Mouse (Mus musculus) spleen, embryonic (tissue): ENCODE data around the gene Ssh2.

Experiments used
- CTCF ChIA-PET: fragments of 350-600 bp; sonication (Branson Sonifier 250); formaldehyde crosslinking; loops from one replicate; lab custom pipeline; 2022; lab: Charles Lee

Gene Ssh2

DNA sequence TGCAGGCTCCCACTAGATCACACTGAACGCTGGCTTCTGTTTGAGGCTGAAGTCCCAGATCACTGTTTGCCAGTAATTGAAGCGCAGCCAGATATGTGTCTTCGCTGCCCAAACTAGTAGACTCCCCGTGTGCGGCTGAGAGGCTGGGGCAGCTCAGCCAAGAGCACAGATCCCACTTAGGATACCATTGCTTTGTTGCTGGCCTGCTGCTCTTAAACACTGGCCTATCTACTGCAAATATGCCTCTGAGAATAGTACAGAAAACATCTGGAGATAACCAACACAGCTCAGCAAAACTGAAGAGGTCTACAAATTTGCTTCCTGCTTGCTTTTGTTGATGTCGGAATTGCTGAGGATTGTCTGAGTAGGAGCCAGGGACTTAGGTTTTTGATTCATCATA is 240.8 kb downstream of the Ssh2 start:
- CTCF ChIA-PET = interaction anchor here (1.1 kb wide), 1 partner anchor 71 kb away, joined by 4 read pairs; no protein-coding TSS in a partner anchor

GRCm38 (mm10) chr11:77461856-77462255 is 245.8 kb downstream of the Ssh2 start:
- CTCF ChIA-PET = interaction anchor here (0.7 kb wide), 1 partner anchor 213 kb away, joined by 3 read pairs; no protein-coding TSS in a partner anchor

GRCm38 (mm10) chr11:77462283-77463100 is 246.4 kb downstream of the Ssh2 start, which contains the start of gene Coro6:
Coro6 (plus strand) TSS chr11:77462411.
- CTCF ChIA-PET = interaction anchor here (0.7 kb wide), 1 partner anchor 213 kb away, joined by 3 read pairs; no protein-coding TSS in a partner anchor

DNA sequence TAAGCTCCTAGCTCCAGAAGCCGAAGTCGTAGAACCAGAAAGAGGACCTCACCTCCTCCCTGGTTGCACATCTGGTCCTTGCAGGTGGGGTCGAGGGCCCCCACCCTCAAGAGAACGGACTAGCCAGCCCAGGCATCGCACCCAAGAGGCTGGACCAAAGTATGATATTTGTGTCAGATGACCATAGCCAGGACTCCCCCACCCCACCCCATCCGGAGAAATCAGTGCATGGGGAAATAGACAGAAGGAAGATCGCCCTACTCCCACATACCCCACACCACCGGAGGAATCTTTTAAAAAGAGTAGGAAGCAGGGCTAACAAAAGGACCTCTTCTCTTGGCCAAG is 247.0 kb downstream of the Ssh2 start:
- CTCF ChIA-PET = no interaction called here

GRCm38 (mm10) chr11:77463786-77464185 is 247.7 kb downstream of the Ssh2 start:
- CTCF ChIA-PET = no interaction called here

DNA sequence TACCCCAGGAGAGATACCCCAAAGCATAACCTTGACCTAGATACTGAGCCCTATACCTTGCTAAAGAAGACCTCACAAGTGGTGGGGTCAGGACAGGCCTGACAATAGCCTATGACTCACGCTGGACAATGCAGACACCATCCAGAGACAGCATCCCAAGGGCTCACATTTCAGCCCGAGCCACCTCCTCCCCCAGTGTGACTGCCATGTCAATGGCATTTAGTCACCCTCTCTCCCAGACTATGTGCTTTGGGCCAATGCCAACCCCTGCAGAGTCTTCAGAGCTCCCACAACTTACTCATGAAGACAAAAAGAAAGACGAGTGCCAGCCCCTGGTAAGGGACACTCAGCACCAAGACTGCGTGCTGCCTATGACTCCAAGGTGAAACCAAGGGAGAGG is 248.6 kb downstream of the Ssh2 start:
- CTCF ChIA-PET = no interaction called here

- CTCF ChIA-PET = no interaction called here
These were observed 249.0 kb downstream of the Ssh2 start for GRCm38 (mm10) chr11:77465111-77465510.

DNA sequence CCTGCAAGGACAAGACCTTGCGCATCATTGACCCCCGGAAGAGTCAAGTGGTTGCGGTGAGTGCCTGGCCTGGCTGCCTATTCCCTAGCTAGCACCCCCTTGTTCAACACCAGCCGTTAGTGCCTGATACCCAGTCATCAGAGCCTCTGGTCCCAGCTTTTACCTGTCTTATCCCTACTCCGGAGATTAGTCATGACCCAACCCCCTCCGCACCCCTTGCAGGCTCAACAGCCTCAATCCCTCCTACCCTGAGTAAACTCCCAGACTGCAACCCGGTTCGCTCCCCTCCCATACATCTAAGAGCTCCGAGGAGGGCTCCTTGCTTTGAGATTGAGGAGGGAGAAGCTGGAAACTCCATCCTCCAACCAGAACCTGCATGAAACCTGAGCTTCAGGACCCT is 250.5 kb downstream of the Ssh2 start:
- CTCF ChIA-PET = interaction anchor here (0.7 kb wide), 1 partner anchor 72 kb away, joined by 3 read pairs; no protein-coding TSS in a partner anchor

- CTCF ChIA-PET = interaction anchor here (0.7 to 1.0 kb wide), 3 partner anchors 10 to 71 kb away, joined by 3 to 4 read pairs (median 3); no protein-coding TSS in a partner anchor
These were observed 251.1 kb downstream of the Ssh2 start for GRCm38 (mm10) chr11:77467157-77467556.

- CTCF ChIA-PET = interaction anchor here (1.0 kb wide), 2 partner anchors 9 to 35 kb away, joined by 3 to 4 read pairs; no protein-coding TSS in a partner anchor
These were observed 251.7 kb downstream of the Ssh2 start for GRCm38 (mm10) chr11:77467784-77468183.

- CTCF ChIA-PET = interaction anchor here (1.0 kb wide), 2 partner anchors 9 to 35 kb away, joined by 3 to 4 read pairs; no protein-coding TSS in a partner anchor
These were observed 252.3 kb downstream of the Ssh2 start for GRCm38 (mm10) chr11:77468397-77468796.

DNA sequence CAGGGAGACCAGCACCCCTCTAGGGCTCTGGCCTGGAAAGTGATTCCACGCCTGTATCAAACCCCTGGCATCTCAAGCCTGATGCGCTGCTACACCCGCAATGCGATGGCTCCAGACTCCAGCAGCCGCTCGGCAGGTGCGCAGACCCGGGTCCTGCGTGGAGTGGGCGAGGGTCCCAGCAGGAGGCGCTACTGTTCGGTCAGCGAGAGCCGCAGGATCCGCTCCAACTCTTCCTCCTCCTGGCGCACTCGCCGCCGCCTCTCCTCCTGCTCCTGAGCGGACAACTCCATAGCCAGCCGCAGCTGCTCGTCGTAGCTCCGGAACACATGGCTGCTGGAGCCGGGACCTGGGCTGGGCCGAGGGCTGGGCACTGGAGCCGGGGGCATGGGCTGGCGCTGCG is 255.3 kb downstream of the Ssh2 start:
- CTCF ChIA-PET = no interaction called here

DNA sequence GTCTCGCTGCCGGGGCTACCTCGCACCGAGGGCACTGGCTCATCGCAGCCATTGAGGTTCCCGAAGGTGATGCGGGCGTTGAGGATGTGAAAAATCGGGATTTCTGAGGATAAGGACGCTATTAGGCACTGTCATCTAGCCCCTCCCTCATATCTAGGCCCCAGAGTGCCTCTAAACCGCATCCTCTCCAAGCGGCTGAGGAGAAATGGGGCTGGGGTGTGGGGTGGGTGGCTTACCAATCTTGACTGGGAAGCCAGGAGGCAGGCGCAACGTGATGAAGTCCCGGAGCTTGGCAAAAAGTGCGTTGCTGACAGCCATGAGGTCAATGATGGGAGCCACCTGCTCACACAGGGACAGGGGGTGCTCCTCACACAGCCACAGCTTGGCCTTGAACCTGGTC is 256.7 kb downstream of the Ssh2 start:
- CTCF ChIA-PET = no interaction called here

GRCm38 (mm10) chr11:77476216-77476615 is 260.1 kb downstream of the Ssh2 start:
- CTCF ChIA-PET = no interaction called here

GRCm38 (mm10) chr11:77476895-77477294 is 260.8 kb downstream of the Ssh2 start:
- CTCF ChIA-PET = interaction anchor here (1.3 kb wide), 1 partner anchor 9 kb away, joined by 4 read pairs; no protein-coding TSS in a partner anchor

- CTCF ChIA-PET = no interaction called here
These were observed 267.0 kb downstream of the Ssh2 start for GRCm38 (mm10) chr11:77483043-77483442.

GRCm38 (mm10) chr11:77483510-77484255 is 267.6 kb downstream of the Ssh2 start:
- CTCF ChIA-PET = interaction anchor here (0.7 kb wide), 1 partner anchor 54 kb away, joined by 3 read pairs; no protein-coding TSS in a partner anchor

DNA sequence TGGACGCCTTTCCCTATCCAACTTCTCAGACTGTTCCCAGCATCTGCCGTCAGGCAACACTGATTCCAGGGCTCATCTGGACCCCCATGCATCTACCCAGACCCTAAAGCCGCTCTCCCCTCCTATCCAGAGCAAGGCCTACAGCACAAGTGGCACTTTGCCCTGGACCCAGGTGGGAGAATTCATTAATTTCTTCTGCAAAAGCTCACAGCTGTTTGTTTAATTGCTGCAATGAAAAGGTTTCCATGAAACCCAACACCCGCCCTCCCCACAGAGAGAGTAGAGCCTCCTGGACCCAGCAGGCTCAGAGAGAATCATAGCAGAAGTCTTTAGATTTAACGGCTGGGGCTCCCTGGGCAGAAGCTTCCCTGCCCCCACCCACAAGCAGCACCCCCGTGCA is 269.1 kb downstream of the Ssh2 start:
- CTCF ChIA-PET = no interaction called here

DNA sequence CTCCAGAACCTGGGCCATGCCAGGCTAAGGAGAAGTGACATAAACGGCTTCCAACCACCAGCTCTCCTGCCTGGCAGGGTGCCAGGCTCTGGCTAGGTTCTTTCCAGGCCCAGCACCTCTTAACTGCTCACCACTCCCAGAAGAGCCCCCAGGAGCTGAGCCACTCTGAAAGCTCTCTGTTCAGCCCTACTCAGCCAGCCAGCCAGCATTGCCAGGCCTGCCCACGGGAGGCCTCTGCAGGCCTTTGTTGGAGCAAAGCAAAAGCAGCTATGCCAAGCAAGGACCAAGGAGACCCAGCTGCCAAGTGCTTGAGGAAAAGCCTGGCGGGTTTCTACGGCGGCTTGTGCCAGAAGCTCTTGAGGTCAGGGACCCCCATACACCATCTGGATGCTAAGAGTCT is 270.7 kb downstream of the Ssh2 start:
- CTCF ChIA-PET = no interaction called here

DNA sequence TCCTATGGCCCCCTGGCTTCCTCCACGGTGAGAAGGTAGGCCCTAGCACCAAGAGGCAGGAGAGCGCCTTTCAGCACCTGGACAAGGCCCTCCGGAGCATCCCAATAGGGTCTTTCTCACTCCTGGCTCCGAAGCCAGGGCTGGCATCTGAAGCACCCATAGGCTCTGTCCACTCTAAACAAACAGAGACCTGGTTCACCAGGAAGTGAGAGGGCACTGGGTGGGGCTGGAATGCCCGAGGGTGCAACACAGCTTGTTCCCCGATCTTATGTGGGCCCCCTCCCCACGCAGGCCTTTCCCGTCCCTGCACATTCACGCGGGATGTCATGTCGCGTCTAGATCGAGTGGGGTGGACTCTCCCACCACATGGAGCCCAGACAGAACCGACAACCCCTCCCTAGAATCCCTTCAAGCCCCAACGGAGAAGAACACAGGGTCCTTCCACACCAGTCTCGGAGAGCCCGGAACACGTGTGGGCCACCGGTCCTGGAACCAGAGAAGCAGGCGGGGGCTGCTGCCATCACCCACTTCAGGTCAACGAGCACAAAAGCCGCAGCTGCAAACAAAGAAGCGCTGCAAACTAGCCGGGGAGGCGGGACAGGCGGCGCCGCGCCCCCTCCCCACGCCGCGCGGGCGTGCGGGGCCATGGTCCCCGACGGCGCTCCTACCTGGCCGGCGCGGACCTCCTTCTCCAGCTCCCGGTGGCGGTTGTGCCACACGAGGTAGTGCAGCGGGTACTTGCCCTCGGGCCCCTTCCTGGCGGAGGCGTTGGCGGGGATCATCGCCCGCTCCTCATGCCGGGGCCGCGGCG is 272.9 kb downstream of the Ssh2 start:
- CTCF ChIA-PET = interaction anchor here (0.6 kb wide), 1 partner anchor 185 kb away, joined by 3 read pairs; no protein-coding TSS in a partner anchor
